In genomic region chr4:139598950-139599518, GRCm38 (mm10) we compare ENCODE assay signal across 8 mouse cellular contexts. TPM values are rescaled to one million over a fixed set of nuclear protein-coding genes. Genes with fewer than 3 reads are reported as not detected.
DNase-seq lines count a peak whose midpoint lies in the region; ATAC-seq and TF ChIP-seq lines count a peak whose summit lies in the region.

No protein-coding gene starts in this region.

- peaks cover 58% of the 10 kb centered on the region for H3K4me1 ChIP-seq in forebrain, embryonic 12.5 days
- peaks cover 90% of the 10 kb centered on the region for H3K4me1 ChIP-seq in heart, embryonic 15.5 days (replicated peaks)
- H3K4me1 ChIP-seq in kidney, postnatal 0 days (replicated peaks; ENCODE audit: insufficient read depth, low read length), result peaks cover 51% of the 10 kb centered on the region
- peaks cover 62% of the 10 kb centered on the region for H3K4me1 ChIP-seq in lung, embryonic 14.5 days (ENCODE audit: insufficient read depth)
- peaks cover 88% of the 10 kb centered on the region for H3K4me1 ChIP-seq in neural tube, embryonic 15.5 days

- peak; percentile 30; the same call in 1 of the 2 replicates for TF ChIP-seq CTCF in kidney, postnatal 0 days (IDR thresholded peaks at IDR 0.05; ENCODE audit: low read depth)
- peak; percentile 50 for TF ChIP-seq CTCF in lung, embryonic 14.5 days (IDR thresholded peaks at IDR 0.05; ENCODE audit: low read depth)

- H3K4me2 ChIP-seq in forebrain, embryonic 12.5 days, result peak overlapping the region; percentile 43
- H3K4me2 ChIP-seq in heart, embryonic 15.5 days, result peak overlapping the region; percentile 70
- H3K4me2 ChIP-seq in kidney, postnatal 0 days (ENCODE audit: low read length), result peak overlapping the region; percentile 49
- H3K4me2 ChIP-seq in lung, embryonic 14.5 days, result peak overlapping the region; percentile 56
- H3K4me2 ChIP-seq in neural tube, embryonic 15.5 days, result peak overlapping the region; percentile 48

- H3K27me3 ChIP-seq in forebrain, embryonic 12.5 days, result peaks cover 7% of the 10 kb centered on the region; the same call in 1 of the 2 replicates
- H3K27me3 ChIP-seq in heart, embryonic 15.5 days, result no peaks in the 10 kb centered on the region
- no peaks in the 10 kb centered on the region for H3K27me3 ChIP-seq in kidney, postnatal 0 days (ENCODE audit: insufficient read depth, low read length)
- H3K27me3 ChIP-seq in lung, embryonic 14.5 days (ENCODE audit: insufficient read depth, low read length), result no peaks in the 10 kb centered on the region
- H3K27me3 ChIP-seq in neural tube, embryonic 15.5 days (replicated peaks), result no peaks in the 10 kb centered on the region

- under 1% methylated on average over 12 of the region's 12 CpGs for WGBS in forebrain, embryonic 12.5 days
- WGBS in heart, embryonic 15.5 days, result 0% methylated on average over 12 of the region's 12 CpGs
- WGBS in kidney, postnatal 0 days, result under 1% methylated on average over 12 of the region's 12 CpGs
- WGBS in lung, embryonic 14.5 days, result under 1% methylated on average over 12 of the region's 12 CpGs
- WGBS in neural tube, embryonic 15.5 days, result 3% methylated on average over 12 of the region's 12 CpGs

- peak; percentile 39; the same call in 1 of the 2 replicates for ATAC-seq in forebrain, embryonic 12.5 days (ENCODE audit: low FRiP score)
- peak; percentile 80 for ATAC-seq in heart, embryonic 15.5 days (replicated peaks; ENCODE audit: insufficient number of reproducible peaks, insufficient read depth, low FRiP score, low read depth)
- ATAC-seq in kidney, postnatal 0 days (replicated peaks; ENCODE audit: low FRiP score, low read depth), result peak; percentile 88
- peak; percentile 86 for ATAC-seq in lung, embryonic 14.5 days (ENCODE audit: insufficient read depth)
- ATAC-seq in neural tube, embryonic 15.5 days (ENCODE audit: low FRiP score), result peak; percentile 40; the same call in 1 of the 2 replicates

- H3K9ac ChIP-seq in forebrain, embryonic 12.5 days, result peak overlapping the region; percentile 40; the same call in 1 of the 2 replicates
- H3K9ac ChIP-seq in heart, embryonic 15.5 days, result peak overlapping the region; percentile 41
- H3K9ac ChIP-seq in kidney, postnatal 0 days (ENCODE audit: low read depth, low read length), result peak overlapping the region; percentile 37; the same call in 1 of the 2 replicates
- peak overlapping the region; percentile 18 for H3K9ac ChIP-seq in lung, embryonic 14.5 days
- 0 out of 2 replicates have a peak overlapping the region, but pooled peaks have one; percentile 17 for H3K9ac ChIP-seq in neural tube, embryonic 15.5 days (replicated peaks)

- peak overlapping the region; percentile 19 for H3K4me3 ChIP-seq in forebrain, embryonic 12.5 days (replicated peaks)
- peak overlapping the region; percentile 41 for H3K4me3 ChIP-seq in heart, embryonic 15.5 days
- H3K4me3 ChIP-seq in kidney, postnatal 0 days (replicated peaks; ENCODE audit: low read depth, low read length), result peak overlapping the region; percentile 16; the same call in 1 of the 2 replicates
- H3K4me3 ChIP-seq in lung, embryonic 14.5 days (ENCODE audit: low read depth, low read length), result peak overlapping the region; percentile 1
- H3K4me3 ChIP-seq in neural tube, embryonic 15.5 days (replicated peaks), result 0 out of 2 replicates have a peak overlapping the region, but pooled peaks have one; percentile 2

- H3K27ac ChIP-seq in forebrain, embryonic 12.5 days, result peak overlapping the region; percentile 76
- peak overlapping the region; percentile 93 for H3K27ac ChIP-seq in heart, embryonic 15.5 days
- peak overlapping the region; percentile 92 for H3K27ac ChIP-seq in kidney, postnatal 0 days
- peak overlapping the region; percentile 98 for H3K27ac ChIP-seq in lung, embryonic 14.5 days (ENCODE audit: low read depth)
- H3K27ac ChIP-seq in neural tube, embryonic 15.5 days (replicated peaks), result peak overlapping the region; percentile 78

- peak; percentile 26 for DNase-seq in A20 (ENCODE audit: low read depth, low spot score)
- peak; percentile 95 for DNase-seq in adrenal gland, adult 2 months
- peak; percentile 98 for DNase-seq in kidney, postnatal 0 days (ENCODE audit: low spot score)
- DNase-seq in lung, embryonic 14.5 days, result peak; percentile 99
- DNase-seq in thymus, postnatal 10 days (ENCODE audit: low spot score in 2 of 2), result peak; percentile 66 to 72

- H3K9me3 ChIP-seq in forebrain, embryonic 12.5 days, result no peaks in the 10 kb centered on the region
- no peaks in the 10 kb centered on the region for H3K9me3 ChIP-seq in heart, embryonic 15.5 days (replicated peaks)
- no peaks in the 10 kb centered on the region for H3K9me3 ChIP-seq in kidney, postnatal 0 days (replicated peaks; ENCODE audit: low read length)
- no peaks in the 10 kb centered on the region for H3K9me3 ChIP-seq in lung, embryonic 14.5 days (ENCODE audit: low read depth, low read length)
- no peaks in the 10 kb centered on the region for H3K9me3 ChIP-seq in neural tube, embryonic 15.5 days (replicated peaks)

- no peaks in the 10 kb centered on the region for H3K36me3 ChIP-seq in forebrain, embryonic 12.5 days (replicated peaks)
- H3K36me3 ChIP-seq in heart, embryonic 15.5 days, result no peaks in the 10 kb centered on the region
- no peaks in the 10 kb centered on the region for H3K36me3 ChIP-seq in kidney, postnatal 0 days (ENCODE audit: insufficient read depth, low read length)
- H3K36me3 ChIP-seq in lung, embryonic 14.5 days (ENCODE audit: insufficient read depth), result no peaks in the 10 kb centered on the region
- H3K36me3 ChIP-seq in neural tube, embryonic 15.5 days, result no peaks in the 10 kb centered on the region

RNA-seq across cellular contexts. Expression of gene Gm21969, which starts 4.0 kb away (rescaled TPM):
- under 1 TPM in 1 of 2 experiments, not detected in 1; 0.09 TPM for total RNA-seq in adrenal gland, adult 2 months (2021)
- polyA plus RNA-seq in adrenal gland, adult 2 months (2012; rRNA removed), result 0.03 and 0.10 TPM in 2 replicates
- not detected in 2 replicates for polyA plus RNA-seq in forebrain, embryonic 12.5 days (2016; fragmentation: Nextera tagmentation; extraction: Ambion mirVana)
- polyA plus RNA-seq in heart, embryonic 15.5 days (2015; fragmentation: Nextera tagmentation; extraction: Ambion mirVana), result 0.05 TPM in 1 of 2 replicates, not detected in the other
- polyA plus RNA-seq in kidney, postnatal 0 days (2015; fragmentation: Nextera tagmentation; extraction: Ambion mirVana), result 0.04 TPM in 1 of 2 replicates, not detected in the other
- not detected in 2 replicates for polyA plus RNA-seq in lung, embryonic 14.5 days (2014; fragmentation: Nextera tagmentation; extraction: Ambion mirVana)
- not detected in 2 replicates for polyA plus RNA-seq in neural tube, embryonic 15.5 days (2015; fragmentation: Nextera tagmentation; extraction: Ambion mirVana)

RNA-seq across cellular contexts. Expression of gene Aldh4a1, which starts 23.6 kb away (rescaled TPM):
- 100 to 1,000 TPM in 1 of 2 experiments, 10 to 100 TPM in 1; 77.6 to 145 TPM for total RNA-seq in adrenal gland, adult 2 months (2021)
- 221 and 280 TPM in 2 replicates for polyA plus RNA-seq in adrenal gland, adult 2 months (2012; rRNA removed)
- 19.0 and 19.3 TPM in 2 replicates for polyA plus RNA-seq in forebrain, embryonic 12.5 days (2016; fragmentation: Nextera tagmentation; extraction: Ambion mirVana)
- 25.2 and 33.2 TPM in 2 replicates for polyA plus RNA-seq in heart, embryonic 15.5 days (2015; fragmentation: Nextera tagmentation; extraction: Ambion mirVana)
- polyA plus RNA-seq in kidney, postnatal 0 days (2015; fragmentation: Nextera tagmentation; extraction: Ambion mirVana), result 91.0 and 106 TPM in 2 replicates
- polyA plus RNA-seq in lung, embryonic 14.5 days (2014; fragmentation: Nextera tagmentation; extraction: Ambion mirVana), result 11.7 and 13.8 TPM in 2 replicates
- polyA plus RNA-seq in neural tube, embryonic 15.5 days (2015; fragmentation: Nextera tagmentation; extraction: Ambion mirVana), result 29.5 and 34.9 TPM in 2 replicates

RNA-seq across cellular contexts. Expression of gene Tas1r2, which starts 54.3 kb away (rescaled TPM):
- total RNA-seq in adrenal gland, adult 2 months (2021), result not detected
- polyA plus RNA-seq in adrenal gland, adult 2 months (2012; rRNA removed), result 0.03 TPM in 1 of 2 replicates, not detected in the other
- not detected in 2 replicates for polyA plus RNA-seq in forebrain, embryonic 12.5 days (2016; fragmentation: Nextera tagmentation; extraction: Ambion mirVana)
- not detected in 2 replicates for polyA plus RNA-seq in heart, embryonic 15.5 days (2015; fragmentation: Nextera tagmentation; extraction: Ambion mirVana)
- not detected in 2 replicates for polyA plus RNA-seq in kidney, postnatal 0 days (2015; fragmentation: Nextera tagmentation; extraction: Ambion mirVana)
- not detected in 2 replicates for polyA plus RNA-seq in lung, embryonic 14.5 days (2014; fragmentation: Nextera tagmentation; extraction: Ambion mirVana)
- polyA plus RNA-seq in neural tube, embryonic 15.5 days (2015; fragmentation: Nextera tagmentation; extraction: Ambion mirVana), result not detected in 2 replicates

Comparison
In these comparisons a context has a peak if more than half of its experiments do, and no peak if none do; other contexts are left out.
1. Peak in every context shown above with its lines: DNase-seq, ATAC-seq, H3K4me3 ChIP-seq and H3K27ac ChIP-seq.
2. DNase-seq: peak in every context shown above with its lines; median percentile 99 in lung, embryonic 14.5 days; 98 in kidney, postnatal 0 days; 95 in adrenal gland, adult 2 months; 69 in thymus, postnatal 10 days; 26 in A20.